Mouse (Mus musculus) forebrain, postnatal 0 days (tissue): Measurements from ENCODE around the gene Tubgcp6. TPM values are rescaled to one million over a fixed set of nuclear protein-coding genes. Genes with fewer than 3 reads are reported as not detected.

Experiments
- ATAC-seq: fragments of 200-750 bp; cut with Nextera tagmentation; 2 replicates; pipeline ENCODE4 v1.8.0; 2017; ENCODE audit warnings: mild to moderate bottlenecking, moderate library complexity
- DNase-seq: peaks from one replicate; pipeline ENCODE4 v3.0.0-alpha.2; 2015
- H3K27ac ChIP-seq: fragments of 300-500 bp; sonication (generic); 2 replicates; pipeline ENCODE4 v1.5.1; 2014; ENCODE audit warnings: low read depth, mild to moderate bottlenecking, antibody characterized with exemption, low read length, moderate library complexity, mixed read lengths
- H3K27me3 ChIP-seq: fragments of 300-500 bp; sonication (generic); 2 replicates; pipeline ENCODE4 v1.6.1; 2014; ENCODE audit warnings: mild to moderate bottlenecking, low read length, mixed read lengths; ENCODE audit not compliant: insufficient read depth
- H3K36me3 ChIP-seq: fragments of 300-500 bp; sonication (generic); 2 replicates; pipeline ENCODE4 v1.6.1; 2014; ENCODE audit warnings: mild to moderate bottlenecking, moderate library complexity; ENCODE audit not compliant: insufficient read depth
- H3K4me1 ChIP-seq: fragments of 300-500 bp; sonication (generic); 2 replicates; pipeline ENCODE4 v1.6.1; 2014; ENCODE audit warnings: antibody characterized with exemption; ENCODE audit not compliant: insufficient read depth
- H3K4me2 ChIP-seq: fragments of 300-500 bp; sonication (generic); 2 replicates; pipeline ENCODE4 v1.6.1; 2014; ENCODE audit warnings: low read depth, mild to moderate bottlenecking, moderate library complexity
- H3K4me3 ChIP-seq: fragments of 300-500 bp; sonication (generic); 2 replicates; pipeline ENCODE4 v1.5.1; 2014; ENCODE audit warnings: low read depth, low read length, mixed read lengths
- H3K9ac ChIP-seq: fragments of 300-500 bp; sonication (generic); 2 replicates; pipeline ENCODE4 v1.6.1; 2014; ENCODE audit warnings: mild to moderate bottlenecking
- H3K9me3 ChIP-seq: fragments of 300-500 bp; sonication (generic); 2 replicates; pipeline ENCODE4 v1.6.1; 2016; ENCODE audit warnings: low read length
- CTCF ChIP-seq: sonication (generic); IDR thresholded peaks from 2 replicates; pipeline ENCODE4 v1.5.1; 2016; ENCODE audit warnings: antibody characterized with exemption, control low read depth, low read depth
- WGBS: fragments of 180-500 bp; shearing (Covaris S2); extraction: QIAGEN DNeasy Blood & Tissue Kit; methylation state at CpG from one replicate; pipeline ENCODE4 v1.1.7; 2014; 5-methylcytosine and 5-hydroxymethylcytosine counted together
- microRNA-seq, 2 experiments: library from miRNA; unstranded; fragments of <30 nt; microRNA quantifications; one replicate each; pipeline ENCODE4; 2016
- polyA plus RNA-seq: library from polyadenylated mRNA; unstranded; fragments of >200 nt; fragmentation: Nextera tagmentation; extraction: Ambion mirVana; gene quantifications from 2 replicates; pipeline ENCODE4 v1.2.1, GENCODE M21; 2015
- total RNA-seq: library from RNA; depleted of rRNA; stranded (reverse); fragments of >200 nt; gene quantifications from 2 replicates; pipeline ENCODE4 v1.2.3, GENCODE M21; 2014; rRNA removed

The Tubgcp6 gene
- total and polyA plus RNA-seq, 2 experiments from 2014 or later: 8.8 to 42.4 TPM

GRCm38 (mm10) chr15:89060811-89061460 lies 62.0 kb downstream of the Tubgcp6 start:
- ATAC-seq (no peak), DNase-seq (no peak)
- H3K4me1 ChIP-seq: peaks cover 4% of the 10 kb centered on the region; the same call in 1 of the 2 replicates
- TF ChIP-seq CTCF: no peak
- H3K4me3 ChIP-seq: peak overlapping the region; percentile 72
- H3K27ac ChIP-seq: no peak overlapping the region
- WGBS: 87% methylated on average over 12 of the region's 12 CpGs
- peak overlapping the region; percentile 90 for H3K4me2 ChIP-seq
- no peaks in the 10 kb centered on the region; the same call in 1 of the 2 replicates for H3K36me3 ChIP-seq
- H3K27me3 ChIP-seq: no peaks in the 10 kb centered on the region
- no peaks in the 10 kb centered on the region for H3K9me3 ChIP-seq
- peak overlapping the region; percentile 81; the same call in 1 of the 2 replicates for H3K9ac ChIP-seq

- Histone ChIP-seq H3K4me2 (peak overlapping the region; percentile 90), H3K36me3 (no peaks in the 10 kb centered on the region; the same call in 1 of the 2 replicates), H3K27ac (peak overlapping the region; percentile 16; the same call in 1 of the 2 replicates), H3K27me3 (no peaks in the 10 kb centered on the region), H3K4me1 (peaks cover 4% of the 10 kb centered on the region; the same call in 1 of the 2 replicates), H3K9me3 (no peaks in the 10 kb centered on the region), H3K9ac (peak overlapping the region; percentile 81), H3K4me3 (peak overlapping the region; percentile 72)
- WGBS: 3% methylated on average over 39 of the region's 48 CpGs
- TF ChIP-seq CTCF: no peak
- peak; percentile 69 for ATAC-seq
- peak; percentile 47 for DNase-seq
These were observed 62.8 kb downstream of the Tubgcp6 start for GRCm38 (mm10) chr15:89060032-89060681.

DNA sequence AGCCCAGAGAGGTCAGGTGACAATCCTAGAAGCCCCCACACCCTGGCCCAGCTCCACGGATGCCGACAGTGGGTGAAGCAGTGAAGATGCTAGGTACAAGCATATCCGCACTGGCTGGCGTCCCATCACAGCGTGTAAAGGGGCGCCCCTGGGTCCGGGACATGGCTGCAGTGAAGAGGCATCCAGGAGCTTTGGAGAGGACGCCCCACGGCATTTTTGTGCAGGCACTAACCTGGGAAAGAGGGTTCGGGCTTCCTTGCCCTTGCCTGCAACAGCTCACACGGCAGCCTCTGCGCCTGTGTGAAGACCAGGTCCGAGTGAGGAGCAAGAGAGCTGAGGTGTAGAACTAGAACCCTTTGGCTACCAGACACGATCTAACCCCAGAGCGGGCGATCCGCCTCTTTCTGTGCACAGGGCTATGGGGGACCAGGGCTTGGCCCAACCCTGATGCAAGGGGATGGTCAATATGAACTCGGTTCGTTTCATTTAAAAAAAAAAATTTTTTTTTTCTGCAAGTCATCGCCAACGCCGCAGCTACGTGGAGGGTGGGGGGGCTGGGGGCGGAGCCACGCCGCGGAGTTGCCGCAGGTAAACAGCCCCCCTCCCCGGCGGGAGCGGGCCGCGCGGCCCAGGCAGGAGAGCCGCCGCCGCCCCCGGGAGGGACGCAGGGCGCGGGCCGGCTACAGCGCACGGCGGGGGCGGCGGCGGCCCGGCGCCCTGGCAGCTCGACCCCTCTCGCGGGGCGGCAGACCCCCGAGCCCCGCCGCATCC lies 63.6 kb downstream of the Tubgcp6 start, which contains the start of gene Panx2:
Panx2 (plus strand) TSS at position 574 of the 771 bp plus-strand sequence.
- no peaks in the 10 kb centered on the region for H3K27me3 ChIP-seq
- under 1% methylated on average over 36 of the region's 57 CpGs for WGBS
- DNase-seq: peak; percentile 60

DNA sequence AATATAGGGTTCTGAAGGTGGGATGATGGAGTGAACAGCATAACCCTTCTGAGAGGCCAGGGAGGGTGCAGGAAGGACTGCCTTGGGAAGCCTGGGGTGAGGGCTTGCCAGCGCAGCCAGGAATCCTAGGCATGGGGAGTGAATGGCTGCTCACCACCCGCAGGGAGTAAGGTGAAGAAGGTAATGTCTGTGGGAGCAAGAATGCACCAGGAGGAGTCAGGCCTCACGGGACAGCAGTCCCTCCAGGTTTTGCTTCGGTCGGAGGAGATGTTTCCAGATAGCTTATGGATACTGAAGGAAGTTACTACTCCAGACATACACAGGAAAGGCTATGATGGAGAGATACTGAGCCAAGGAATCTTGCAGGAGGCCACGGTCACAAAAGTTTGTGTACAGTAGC lies 64.2 kb downstream of the Tubgcp6 start:
- peak overlapping the region; percentile 90 for H3K4me2 ChIP-seq

More for the DNA sequence above, 63.6 kb downstream of the Tubgcp6 start, which contains the start of gene Panx2:
- Histone ChIP-seq H3K27ac (peak within 1 kb of the TSS; percentile 48), H3K9ac (peak within 1 kb of the TSS; percentile 81), H3K36me3 (no peaks in the 10 kb centered on the region; the same call in 1 of the 2 replicates), H3K4me1 (peaks cover 4% of the 10 kb centered on the region; the same call in 1 of the 2 replicates), H3K4me3 (peak within 1 kb of the TSS; percentile 72), H3K4me2 (peak within 1 kb of the TSS; percentile 90), H3K9me3 (no peaks in the 10 kb centered on the region)
- TF ChIP-seq CTCF: no peak
- peak; percentile 68 for ATAC-seq

GRCm38 (mm10) chr15:89054666-89055065 lies 68.2 kb downstream of the Tubgcp6 start:
- no peak overlapping the region for H3K9ac ChIP-seq
- H3K4me3 ChIP-seq: no peak overlapping the region
- H3K9me3 ChIP-seq: no peaks in the 10 kb centered on the region
- no peaks in the 10 kb centered on the region for H3K4me1 ChIP-seq
- H3K27ac ChIP-seq: no peak overlapping the region
- 89% methylated on average over 7 of the region's 7 CpGs for WGBS
- H3K4me2 ChIP-seq: no peak overlapping the region
- DNase-seq (no peak), ATAC-seq (no peak)
- H3K27me3 ChIP-seq: no peaks in the 10 kb centered on the region
- no peaks in the 10 kb centered on the region for H3K36me3 ChIP-seq
- TF ChIP-seq CTCF: no peak

More for the DNA sequence above, 64.2 kb downstream of the Tubgcp6 start:
- no peak for TF ChIP-seq CTCF
- ATAC-seq: no peak
- no peaks in the 10 kb centered on the region for H3K27me3 ChIP-seq
- DNase-seq: no peak
- H3K9ac ChIP-seq: peak overlapping the region; percentile 81; the same call in 1 of the 2 replicates
- no peaks in the 10 kb centered on the region for H3K9me3 ChIP-seq
- peaks cover 4% of the 10 kb centered on the region; the same call in 1 of the 2 replicates for H3K4me1 ChIP-seq
- WGBS: 46% methylated on average over 6 of the region's 6 CpGs
- no peaks in the 10 kb centered on the region; the same call in 1 of the 2 replicates for H3K36me3 ChIP-seq
- no peak overlapping the region for H3K27ac ChIP-seq
- H3K4me3 ChIP-seq: peak overlapping the region; percentile 72

Small RNA genes lying within 50 kb of the gene (microRNA-seq; reads per million reads assigned to microRNA genes)
- gene Mir7118: 0.39 to 1.6 reads per million in 2 experiments

Other genes starting within 250 kb of the Tubgcp6 start
- gene Ttll8, start 168.7 kb downstream of the Tubgcp6 start, total RNA-seq: 0.15 and 0.52 TPM in 2 replicates
- gene Ttll8, start 168.7 kb downstream of the Tubgcp6 start, polyA plus RNA-seq: 0.05 and 0.29 TPM in 2 replicates
- 70.6 and 86.6 TPM in 2 replicates for gene Mlc1, start 144.1 kb downstream of the Tubgcp6 start, total RNA-seq
- gene Mlc1, start 144.1 kb downstream of the Tubgcp6 start, polyA plus RNA-seq: 59.4 and 69.7 TPM in 2 replicates
- gene Mov10l1, start 140.2 kb downstream of the Tubgcp6 start, total RNA-seq: 0.05 TPM in 1 of 2 replicates, not detected in the other
- 0.16 TPM in 1 of 2 replicates, not detected in the other for gene Mov10l1, start 140.2 kb downstream of the Tubgcp6 start, polyA plus RNA-seq
- 8.1 and 10.7 TPM in 2 replicates for gene Panx2, start 63.4 kb downstream of the Tubgcp6 start, total RNA-seq
- gene Panx2, start 63.4 kb downstream of the Tubgcp6 start, polyA plus RNA-seq: 4.1 and 6.3 TPM in 2 replicates
- 33.5 and 35.0 TPM in 2 replicates for gene Trabd, start 48.0 kb downstream of the Tubgcp6 start, total RNA-seq
- 17.1 and 21.9 TPM in 2 replicates for gene Trabd, start 48.0 kb downstream of the Tubgcp6 start, polyA plus RNA-seq
- gene Selenoo, start 34.0 kb downstream of the Tubgcp6 start, total RNA-seq: 45.9 and 47.9 TPM in 2 replicates
- gene Selenoo, start 34.0 kb downstream of the Tubgcp6 start, polyA plus RNA-seq: 19.6 and 20.7 TPM in 2 replicates
- 33.1 and 44.3 TPM in 2 replicates for gene Hdac10, start 5.6 kb upstream of the Tubgcp6 start, total RNA-seq
- 27.9 and 30.1 TPM in 2 replicates for gene Hdac10, start 5.6 kb upstream of the Tubgcp6 start, polyA plus RNA-seq
- gene Mapk12, start 17.6 kb upstream of the Tubgcp6 start, total RNA-seq: 1.8 and 3.4 TPM in 2 replicates
- 2.0 and 2.8 TPM in 2 replicates for gene Mapk12, start 17.6 kb upstream of the Tubgcp6 start, polyA plus RNA-seq
- 35.2 and 35.8 TPM in 2 replicates for gene Mapk11, start 26.5 kb upstream of the Tubgcp6 start, total RNA-seq
- gene Mapk11, start 26.5 kb upstream of the Tubgcp6 start, polyA plus RNA-seq: 16.2 and 21.3 TPM in 2 replicates
- 126 and 138 TPM in 2 replicates for gene Plxnb2, start 57.7 kb upstream of the Tubgcp6 start, total RNA-seq
- gene Plxnb2, start 57.7 kb upstream of the Tubgcp6 start, polyA plus RNA-seq: 45.2 and 52.8 TPM in 2 replicates
- gene Dennd6b, start 73.4 kb upstream of the Tubgcp6 start, total RNA-seq: 73.7 and 89.6 TPM in 2 replicates
- 43.4 and 53.3 TPM in 2 replicates for gene Dennd6b, start 73.4 kb upstream of the Tubgcp6 start, polyA plus RNA-seq
- 252 and 296 TPM in 2 replicates for gene Ppp6r2, start 88.4 kb upstream of the Tubgcp6 start, total RNA-seq
- gene Ppp6r2, start 88.4 kb upstream of the Tubgcp6 start, polyA plus RNA-seq: 70.0 and 77.2 TPM in 2 replicates
- 164 and 165 TPM in 2 replicates for gene Sbf1, start 192.2 kb upstream of the Tubgcp6 start, total RNA-seq
- gene Sbf1, start 192.2 kb upstream of the Tubgcp6 start, polyA plus RNA-seq: 46.2 and 60.7 TPM in 2 replicates
- not detected in 2 replicates for gene Adm2, start 199.6 kb upstream of the Tubgcp6 start, total RNA-seq
- gene Adm2, start 199.6 kb upstream of the Tubgcp6 start, polyA plus RNA-seq: not detected in 2 replicates
- not detected in 2 replicates for gene Miox, start 211.3 kb upstream of the Tubgcp6 start, total RNA-seq
- not detected in 2 replicates for gene Miox, start 211.3 kb upstream of the Tubgcp6 start, polyA plus RNA-seq
- 12.5 and 17.0 TPM in 2 replicates for gene Lmf2, start 232.5 kb upstream of the Tubgcp6 start, total RNA-seq
- 24.7 and 25.4 TPM in 2 replicates for gene Lmf2, start 232.5 kb upstream of the Tubgcp6 start, polyA plus RNA-seq
- gene Ncaph2, start 232.6 kb upstream of the Tubgcp6 start, total RNA-seq: 88.4 and 93.8 TPM in 2 replicates
- gene Ncaph2, start 232.6 kb upstream of the Tubgcp6 start, polyA plus RNA-seq: 94.9 and 95.1 TPM in 2 replicates